Mouse (Mus musculus) urinary bladder, postnatal 4 days (tissue): Measurements from ENCODE around the gene Atg2a.
A peak's percentile ranks its signal among the peaks of the same experiment; 100 is the strongest.
"Not testable (repeated sequence)": the region's sequence is repeated elsewhere in the genome, so short reads cannot be mapped to it uniquely, and the experiment has no call there.

ENCODE experiments used
- DNase-seq, 2 experiments: peaks; one replicate each; pipeline ENCODE4 v3.0.0; 2021 to 2022; ENCODE audit warnings: low spot score in 2 of 2

Gene Atg2a

DNA sequence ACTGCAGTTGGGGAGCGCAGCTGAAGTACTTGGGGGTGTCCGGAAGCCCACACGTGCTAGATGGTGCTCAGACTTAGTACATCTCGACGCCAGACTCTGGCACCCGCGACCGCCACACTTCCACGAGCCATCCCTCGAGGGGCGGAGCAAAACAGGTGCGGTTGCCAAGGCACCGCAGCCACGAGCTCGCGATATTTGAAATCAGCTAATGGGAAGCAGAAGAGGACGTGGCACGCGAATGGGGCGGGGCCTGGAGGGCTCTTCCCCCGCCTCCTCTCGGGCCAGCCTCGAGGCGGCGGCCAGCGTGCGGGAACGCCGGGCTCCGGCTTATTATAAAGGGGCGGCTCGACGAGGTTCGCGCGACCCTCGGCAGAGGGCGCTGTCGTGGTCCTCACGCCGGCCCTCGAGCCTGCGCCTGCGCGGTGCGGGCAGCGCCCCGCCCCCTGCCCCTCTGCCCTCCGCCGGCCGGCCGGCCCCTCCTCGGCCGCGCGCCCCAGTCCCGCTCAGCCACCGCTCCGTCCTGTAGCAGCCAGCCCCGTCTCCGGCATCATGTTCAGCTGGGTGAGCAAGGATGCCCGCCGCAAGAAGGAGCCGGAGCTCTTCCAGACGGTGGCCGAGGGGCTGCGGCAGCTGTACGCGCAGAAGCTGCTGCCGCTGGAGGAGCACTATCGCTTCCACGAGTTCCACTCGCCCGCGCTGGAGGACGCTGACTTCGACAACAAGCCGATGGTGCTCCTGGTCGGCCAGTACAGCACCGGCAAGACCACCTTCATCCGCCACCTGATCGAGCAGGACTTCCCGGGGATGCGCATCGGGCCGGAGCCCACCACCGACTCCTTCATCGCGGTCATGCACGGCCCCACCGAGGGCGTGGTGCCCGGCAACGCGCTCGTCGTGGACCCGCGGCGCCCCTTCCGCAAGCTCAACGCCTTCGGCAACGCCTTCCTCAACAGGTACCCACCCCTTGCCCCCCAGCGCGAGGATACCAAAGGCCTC lies 35.3 kb downstream of the Atg2a start, which contains the start of gene Ehd1:
Gene Ehd1 (plus strand): TSS at position 300 of the 996 bp plus-strand sequence.
- peak; percentile 96 to 98 for DNase-seq

- peak; percentile 76 to 77 for DNase-seq
These were observed 36.4 kb downstream of the Atg2a start for GRCm38 (mm10) chr19:6277661-6278438.

DNA sequence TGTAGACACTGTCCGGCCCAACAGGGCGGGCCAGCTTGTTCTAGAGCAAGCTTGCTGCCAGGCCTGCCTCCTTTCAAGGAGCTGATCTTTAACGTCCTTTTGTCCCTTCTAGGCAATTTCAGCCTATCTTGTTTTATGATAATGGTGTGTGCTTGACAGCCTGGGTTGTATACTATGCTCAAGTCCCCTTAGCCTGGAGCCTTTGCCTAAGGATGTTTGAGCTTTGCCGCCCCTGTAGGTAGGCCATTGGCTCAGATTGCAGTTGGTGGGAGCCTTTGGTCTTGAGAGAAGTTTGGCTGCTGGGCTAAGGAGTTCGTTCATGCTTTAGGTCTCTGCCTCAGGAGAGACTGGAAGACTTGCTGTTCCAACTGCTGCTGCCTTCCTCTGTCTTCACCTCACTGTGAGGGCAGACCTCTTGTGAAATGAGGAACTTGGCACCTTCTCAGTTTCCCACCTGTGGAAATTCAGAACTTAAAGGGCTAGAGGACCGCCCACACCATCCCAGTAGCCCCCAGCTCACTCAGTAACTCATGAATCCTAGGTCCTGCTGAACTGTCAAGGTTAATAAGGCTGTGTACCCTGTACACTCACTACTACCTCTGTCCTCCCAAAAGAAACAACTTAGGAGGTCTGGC lies 37.1 kb downstream of the Atg2a start:
- no peak for DNase-seq

DNA sequence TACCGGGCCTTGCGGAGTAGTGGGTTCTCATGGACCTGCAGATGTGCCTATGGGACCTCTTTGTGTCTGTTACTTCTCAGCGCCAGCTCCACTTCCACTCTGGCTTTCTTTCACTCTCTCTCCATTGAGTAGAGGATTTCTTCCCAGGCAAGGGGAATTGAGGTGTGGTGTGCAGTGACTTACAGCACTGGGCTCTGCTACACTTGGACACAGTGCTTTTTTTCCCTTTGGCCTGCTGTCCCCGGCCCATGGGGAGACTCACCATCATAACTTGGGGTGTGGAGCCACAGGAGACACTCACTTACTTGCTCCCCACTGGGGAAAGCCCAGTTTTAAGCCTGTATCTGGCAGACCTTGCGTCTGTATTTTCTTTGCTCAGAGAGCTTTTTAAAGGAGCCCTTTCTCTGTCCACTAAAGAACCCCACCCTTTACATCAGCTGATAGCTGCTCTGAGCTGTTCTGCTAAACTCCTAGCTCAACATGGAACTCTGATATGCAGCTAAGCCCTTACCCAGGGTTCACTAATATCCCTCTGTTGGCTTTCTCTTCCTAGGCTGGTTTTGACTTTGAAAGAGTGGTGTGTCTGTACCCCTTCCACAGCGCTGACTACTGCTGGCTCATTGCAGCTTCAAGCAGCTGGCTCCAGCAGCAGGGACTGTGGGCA lies 38.1 kb downstream of the Atg2a start:
- no peak for DNase-seq

DNA sequence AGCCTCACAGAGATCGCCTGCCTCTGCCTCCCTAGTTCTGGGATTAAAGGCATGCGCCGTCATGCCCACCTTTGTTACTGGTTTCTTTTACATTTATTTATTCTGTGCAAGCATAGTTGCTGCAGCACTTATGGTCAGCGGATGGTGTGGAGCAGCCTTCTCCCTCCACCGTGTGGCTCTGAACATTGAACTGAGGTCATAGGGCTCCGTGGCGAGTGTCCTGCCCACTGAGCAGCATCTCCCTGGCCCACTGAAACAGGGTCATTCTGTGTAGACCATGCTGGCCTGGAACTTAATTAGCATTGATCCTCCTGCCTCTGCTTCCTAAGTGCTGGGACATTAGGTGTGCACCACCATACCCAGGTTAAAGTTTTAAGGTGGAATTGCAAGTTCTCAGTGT lies 39.1 kb downstream of the Atg2a start:
- DNase-seq, result no peak

- no peak for DNase-seq
These were observed 39.9 kb downstream of the Atg2a start for GRCm38 (mm10) chr19:6281122-6282020.

- no peak for DNase-seq
These were observed 41.5 kb downstream of the Atg2a start for GRCm38 (mm10) chr19:6283001-6283400.

GRCm38 (mm10) chr19:6284502-6284901 lies 43.0 kb downstream of the Atg2a start:
- no peak for DNase-seq

DNA sequence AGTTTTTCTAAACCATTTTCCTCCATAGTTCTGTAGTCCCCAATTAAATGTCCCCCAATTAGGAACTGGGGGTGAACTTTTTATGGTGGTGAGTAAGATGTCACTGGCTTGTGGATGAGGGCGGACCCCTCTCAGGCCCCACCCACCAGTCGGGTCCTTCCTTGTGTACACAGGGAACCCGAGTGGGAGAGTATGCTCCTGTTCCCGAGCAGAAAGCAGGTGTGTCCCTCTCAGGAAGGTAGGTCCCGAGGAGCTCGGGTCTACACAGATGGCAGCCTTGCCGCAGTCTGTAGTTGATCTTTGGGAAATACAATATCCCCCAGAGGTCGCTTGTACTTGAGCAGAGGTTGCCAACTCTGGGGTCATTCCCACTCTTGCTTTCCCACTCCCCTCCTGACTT lies 43.8 kb downstream of the Atg2a start:
- DNase-seq, result no peak

DNA sequence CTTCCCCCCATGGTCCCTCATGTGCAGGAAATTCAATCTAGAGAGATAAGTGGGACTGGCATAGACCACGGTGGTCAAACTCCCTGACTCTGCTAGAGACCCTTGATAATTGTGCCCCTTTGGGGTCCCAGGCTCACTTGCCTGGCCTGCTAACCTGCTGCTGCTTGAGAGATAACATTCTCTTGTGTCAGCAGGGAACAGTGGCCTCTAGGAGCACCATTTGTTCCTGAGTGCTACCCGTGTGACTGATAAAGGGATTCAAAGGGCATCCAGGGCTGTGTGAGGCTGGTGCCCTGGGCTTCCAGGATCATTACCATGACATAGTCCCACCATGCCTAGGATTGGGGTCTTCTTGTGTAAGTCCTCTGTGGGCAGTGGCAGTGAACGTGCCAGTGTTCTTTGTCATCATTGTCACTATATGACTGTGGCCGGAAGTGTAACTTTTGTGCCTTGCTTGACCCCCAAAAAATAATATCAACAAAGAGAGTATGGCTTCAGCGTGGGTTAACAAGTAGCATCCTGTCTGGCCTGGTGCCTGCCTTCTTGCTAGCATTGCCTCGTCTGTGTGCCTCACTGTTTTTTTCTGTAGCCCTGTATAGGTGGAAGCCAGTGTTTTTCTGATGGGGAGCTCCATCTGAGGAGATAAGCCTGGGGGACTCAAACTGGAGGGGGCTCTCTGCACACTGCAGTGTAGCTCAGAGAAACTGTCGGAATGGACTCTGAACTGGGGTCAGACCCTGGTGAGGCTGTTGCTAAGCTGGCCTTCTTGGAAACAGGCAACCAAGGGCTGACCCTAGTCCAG lies 44.4 kb downstream of the Atg2a start:
- no peak for DNase-seq

DNA sequence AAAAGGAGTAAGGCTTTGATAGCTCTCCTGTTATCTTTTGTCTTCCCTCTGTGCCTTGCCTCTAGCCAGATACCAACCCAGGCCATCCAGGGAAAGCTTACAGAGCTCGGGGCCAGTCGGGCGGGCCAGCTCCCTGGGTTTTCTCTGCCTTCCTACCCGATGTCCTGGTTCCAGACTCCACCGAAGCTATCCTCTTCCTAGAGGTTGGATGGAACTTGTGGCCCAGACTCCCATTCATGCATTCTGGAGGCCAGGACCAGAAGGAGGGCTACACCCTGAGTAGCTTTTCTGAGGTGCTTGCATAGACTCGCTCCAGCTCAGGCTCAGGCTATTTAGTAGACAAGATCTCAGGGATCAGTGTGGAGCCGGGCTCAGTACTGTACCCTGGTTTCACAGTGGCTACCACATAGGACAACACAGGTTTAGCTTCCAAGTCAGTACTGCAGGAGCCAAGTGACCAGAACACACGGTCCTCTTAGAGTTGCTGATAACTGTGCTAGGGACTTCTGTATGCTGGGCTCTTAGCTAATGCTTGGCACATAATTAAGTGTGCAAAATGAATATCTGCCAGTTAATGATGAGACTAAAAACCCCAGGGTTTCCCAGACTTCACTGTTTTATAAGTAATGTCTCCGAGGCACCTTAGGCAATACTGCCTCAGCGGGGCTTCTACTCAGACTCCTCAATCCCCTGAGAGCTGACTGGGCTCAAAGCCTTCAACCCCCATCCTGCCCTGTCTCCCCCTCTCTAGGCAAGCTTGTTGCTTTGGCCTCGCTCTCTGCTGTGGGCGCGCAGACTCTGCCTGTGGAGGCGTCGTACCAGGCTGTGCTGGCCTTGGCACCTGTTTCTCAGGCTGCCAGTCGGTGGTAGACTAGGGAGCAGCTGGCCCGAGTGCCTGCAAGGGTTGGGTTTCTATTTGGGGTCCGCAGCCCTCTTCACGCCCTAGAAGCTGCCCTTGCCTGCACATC lies 45.2 kb downstream of the Atg2a start:
- no peak for DNase-seq

GRCm38 (mm10) chr19:6288236-6288894 lies 46.9 kb downstream of the Atg2a start:
- DNase-seq, result no peak

DNA sequence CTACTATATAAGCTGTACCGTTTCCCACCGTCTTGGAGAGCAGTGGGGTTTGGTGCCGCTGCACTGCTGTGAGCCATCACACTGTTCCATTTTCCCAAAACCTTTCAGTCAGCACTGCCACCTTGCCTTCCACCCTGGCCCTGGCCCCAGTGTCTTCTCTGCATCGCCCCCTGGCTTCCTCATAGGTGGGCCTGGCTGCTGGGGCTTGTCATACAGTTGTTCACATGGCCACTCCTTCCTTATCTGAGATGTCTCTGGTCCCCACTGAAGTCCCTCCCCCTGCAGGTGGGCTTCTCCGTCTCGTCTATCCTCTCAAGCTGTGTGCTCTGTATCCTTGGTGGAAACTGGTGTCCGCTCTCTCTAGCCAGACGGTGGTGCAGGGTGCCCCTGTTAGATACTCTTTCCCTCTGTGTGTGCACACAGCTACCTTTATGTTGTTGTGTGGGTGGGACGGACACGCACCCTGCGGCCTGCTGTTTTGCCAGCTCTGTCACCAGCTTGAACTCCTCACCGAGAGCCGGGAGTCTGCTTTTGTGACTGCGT lies 48.3 kb downstream of the Atg2a start:
- no peak for DNase-seq

GRCm38 (mm10) chr19:6290720-6291116 lies 49.2 kb downstream of the Atg2a start:
- DNase-seq, result not testable (repeated sequence)

- no peak for DNase-seq
These were observed 49.8 kb downstream of the Atg2a start for GRCm38 (mm10) chr19:6291117-6291781.

DNA sequence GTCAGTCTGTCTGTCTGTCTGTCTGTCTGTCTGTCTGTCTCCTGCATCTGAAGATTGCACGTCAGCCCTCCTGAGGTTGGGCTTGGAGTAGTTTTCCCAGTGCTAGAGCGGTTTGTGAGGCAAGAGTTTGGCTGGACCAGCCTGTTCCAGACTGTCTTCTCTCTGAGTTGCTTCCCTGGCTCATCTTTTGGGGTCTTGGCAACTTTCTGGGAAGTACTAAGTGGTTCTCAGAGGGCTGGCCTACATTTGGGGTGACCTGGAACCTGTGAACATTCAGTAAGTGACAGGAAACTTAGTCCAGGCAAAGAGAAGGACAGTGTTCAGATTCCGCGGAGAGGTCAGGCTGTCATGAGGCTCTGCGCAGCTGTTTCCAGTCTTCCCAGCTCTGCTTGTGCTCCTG lies 50.8 kb downstream of the Atg2a start:
- DNase-seq, result no peak

DNA sequence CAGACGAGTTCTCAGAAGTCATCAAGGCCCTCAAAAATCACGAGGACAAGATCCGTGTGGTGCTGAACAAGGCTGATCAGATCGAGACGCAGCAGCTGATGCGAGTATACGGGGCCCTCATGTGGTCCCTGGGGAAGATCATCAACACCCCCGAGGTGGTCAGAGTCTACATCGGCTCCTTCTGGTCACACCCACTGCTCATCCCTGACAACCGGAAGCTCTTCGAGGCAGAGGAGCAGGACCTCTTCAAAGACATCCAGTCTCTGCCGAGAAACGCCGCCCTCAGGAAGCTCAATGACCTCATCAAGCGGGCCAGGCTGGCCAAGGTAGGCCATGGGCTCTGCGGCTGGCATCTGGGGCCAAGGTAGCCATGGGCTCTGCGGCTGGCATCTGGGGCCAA lies 52.8 kb downstream of the Atg2a start:
- DNase-seq, result no peak
